Mouse (Mus musculus): ENCODE data around the gene Tbc1d16. TPM values are rescaled to one million over a fixed set of nuclear protein-coding genes. Genes with fewer than 3 reads are reported as not detected.

Gene Tbc1d16
- polyA plus RNA-seq, 1 experiment from 2014 or later: 13.9 TPM

Other genes starting within 250 kb of the Tbc1d16 start
- gene Enpp7, start 240.3 kb downstream of the Tbc1d16 start, polyA plus RNA-seq (2015; fragmentation: Nextera tagmentation; extraction: Ambion mirVana): 0.09 and 0.25 TPM in 2 replicates
- 24.8 and 27.0 TPM in 2 replicates for gene Cbx2, start 205.5 kb downstream of the Tbc1d16 start, polyA plus RNA-seq (2015; fragmentation: Nextera tagmentation; extraction: Ambion mirVana)
- gene Cbx8, start 187.5 kb downstream of the Tbc1d16 start, polyA plus RNA-seq (2015; fragmentation: Nextera tagmentation; extraction: Ambion mirVana): 7.4 and 7.9 TPM in 2 replicates
- gene Cbx4, start 142.3 kb downstream of the Tbc1d16 start, polyA plus RNA-seq (2015; fragmentation: Nextera tagmentation; extraction: Ambion mirVana): 10.7 and 11.2 TPM in 2 replicates
- gene Ccdc40, start 73 bp upstream of the Tbc1d16 start, polyA plus RNA-seq (2015; fragmentation: Nextera tagmentation; extraction: Ambion mirVana): 2.5 and 2.6 TPM in 2 replicates
- gene Gaa, start 39.4 kb upstream of the Tbc1d16 start, polyA plus RNA-seq (2015; fragmentation: Nextera tagmentation; extraction: Ambion mirVana): 66.3 and 69.1 TPM in 2 replicates
- 335 and 348 TPM in 2 replicates for gene Eif4a3, start 71.6 kb upstream of the Tbc1d16 start, polyA plus RNA-seq (2015; fragmentation: Nextera tagmentation; extraction: Ambion mirVana)
- 5.1 and 5.6 TPM in 2 replicates for gene Card14, start 79.3 kb upstream of the Tbc1d16 start, polyA plus RNA-seq (2015; fragmentation: Nextera tagmentation; extraction: Ambion mirVana)
- 7.5 and 10.5 TPM in 2 replicates for gene Sgsh, start 127.0 kb upstream of the Tbc1d16 start, polyA plus RNA-seq (2015; fragmentation: Nextera tagmentation; extraction: Ambion mirVana)
- 7.2 and 9.9 TPM in 2 replicates for gene Slc26a11, start 127.1 kb upstream of the Tbc1d16 start, polyA plus RNA-seq (2015; fragmentation: Nextera tagmentation; extraction: Ambion mirVana)
- 8.3 and 9.2 TPM in 2 replicates for gene Rnf213, start 164.6 kb upstream of the Tbc1d16 start, polyA plus RNA-seq (2015; fragmentation: Nextera tagmentation; extraction: Ambion mirVana)